Mouse (Mus musculus): ENCODE results near the gene Tbcb.

DNA sequence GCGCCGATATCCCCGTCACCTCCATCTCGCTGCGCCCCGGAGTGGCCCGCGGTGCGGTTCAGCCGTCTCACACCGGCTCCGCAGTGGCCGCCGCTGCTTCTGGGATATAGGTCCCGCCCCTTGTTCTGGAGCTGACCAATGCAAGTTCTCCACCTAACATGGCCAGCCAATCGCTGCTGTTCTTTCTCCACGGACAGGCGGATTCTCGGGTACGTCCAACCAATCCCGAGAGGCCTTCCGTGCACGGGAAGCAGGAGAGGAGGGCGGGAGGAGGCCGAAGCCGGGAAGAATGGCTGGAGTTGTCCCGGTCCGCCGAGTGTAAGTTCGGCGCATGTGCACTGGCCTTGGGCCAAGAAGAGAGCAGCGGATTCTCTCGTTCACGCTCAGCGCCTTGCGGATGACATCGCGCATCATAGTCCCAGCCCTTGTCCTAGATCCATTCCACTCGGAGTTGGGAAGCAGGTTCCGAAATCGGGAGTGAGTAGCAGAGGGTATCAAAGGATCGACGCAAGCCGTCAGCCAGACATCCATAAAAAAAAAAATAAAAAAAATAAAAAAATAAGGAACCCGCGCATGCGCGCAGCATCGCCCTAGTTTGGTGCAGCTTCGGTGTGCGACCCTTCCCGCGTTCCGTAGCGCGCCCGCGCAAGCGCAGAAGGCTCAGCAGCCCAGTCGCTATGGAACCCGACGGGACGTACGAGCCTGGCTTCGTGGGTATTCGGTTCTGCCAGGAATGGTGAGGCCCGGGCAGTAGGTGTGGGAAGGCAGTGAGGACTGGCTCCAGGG, at the start of gene Tbcb, which contains the start of gene Polr2i:
- TF ChIP-seq POLR2A (IDR thresholded peaks at IDR 0.05; ENCODE audit: borderline replicate concordance, low read depth, low read length): peak; percentile 62; the same call in 1 of the 2 replicates
- TF ChIP-seq CTCF (IDR thresholded peaks at IDR 0.05; ENCODE audit: low read depth, low read length): no peak

Measured in bone marrow macrophage, adult 2 months (primary cell).